Mouse (Mus musculus) spleen, adult 2 months (tissue): ENCODE results near the gene 4632433K11Rik.

Experiments
- CTCF ChIP-seq: fragments of 200-500 bp; IDR thresholded peaks from 2 replicates; pipeline ENCODE4 v1.5.1; 2011; ENCODE audit warnings: mild to moderate bottlenecking, inconsistent platforms; ENCODE audit not compliant: insufficient read depth, insufficient read length, insufficient replicate concordance; ENCODE audit errors: extremely low read depth
- POLR2A ChIP-seq: fragments of 200-500 bp; IDR thresholded peaks from 2 replicates; pipeline ENCODE4 v1.6.1; 2011; ENCODE audit warnings: low read depth, low read length, inconsistent platforms

DNA sequence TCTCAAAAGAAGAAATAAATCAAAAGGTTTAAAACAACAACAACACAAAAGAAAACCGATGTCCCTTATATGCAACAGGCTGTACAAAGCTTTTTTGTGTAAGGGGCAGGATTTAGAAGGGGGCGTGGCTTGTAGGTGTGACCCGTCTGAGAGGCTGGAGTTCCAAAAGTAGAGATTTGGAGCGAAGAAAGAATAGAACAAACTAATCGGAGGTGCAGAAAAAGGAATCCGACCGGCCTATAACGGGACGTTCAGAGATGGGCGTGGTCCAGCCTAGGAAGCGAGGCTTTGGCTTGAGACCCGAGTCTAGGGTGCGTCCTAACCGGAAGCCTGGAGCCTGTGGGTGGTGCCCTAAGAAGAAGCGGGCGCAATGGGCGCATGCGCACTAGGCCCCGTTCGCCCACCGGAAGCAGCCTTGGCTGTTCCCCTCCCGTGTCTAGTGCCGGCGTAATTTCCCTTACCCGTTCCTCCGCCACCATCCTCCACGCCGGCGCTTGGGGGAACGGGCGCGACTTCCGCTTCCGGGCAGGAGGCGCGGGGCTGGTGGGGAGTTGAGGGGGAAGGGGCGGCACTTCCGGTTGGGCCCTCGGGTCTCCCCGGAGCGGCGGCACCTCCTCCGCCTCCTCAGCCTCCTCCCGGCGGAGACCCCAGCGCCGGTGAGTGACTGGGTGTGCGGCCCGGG is 13.8 kb upstream of the 4632433K11Rik start, which contains the start of the genes Zfp865 and Ccdc106:
- TF ChIP-seq CTCF (no peak), POLR2A (peak; percentile 36; the same call in 1 of the 2 replicates)
